Mouse (Mus musculus) embryonic facial prominence, embryonic 12.5 days (tissue): ENCODE data around the gene Hoxa13. TPM values are rescaled to one million over a fixed set of nuclear protein-coding genes. Genes with fewer than 3 reads are reported as not detected.

Experiments
- ATAC-seq: fragments of 200-750 bp; cut with Nextera tagmentation; 2 replicates; pipeline ENCODE4 v1.8.0; 2017; ENCODE audit not compliant: insufficient number of reproducible peaks, insufficient read depth, low FRiP score, low TSS enrichment
- H3K27ac ChIP-seq: fragments of 300-500 bp; sonication (generic); 2 replicates; pipeline ENCODE4 v1.5.1; 2016; ENCODE audit warnings: mild to moderate bottlenecking
- H3K27me3 ChIP-seq: fragments of 300-500 bp; sonication (generic); 2 replicates; pipeline ENCODE4 v1.6.1; 2016; ENCODE audit warnings: mild to moderate bottlenecking, moderate library complexity
- H3K36me3 ChIP-seq: fragments of 300-500 bp; sonication (generic); 2 replicates; pipeline ENCODE4 v1.6.1; 2016; ENCODE audit warnings: mild to moderate bottlenecking
- H3K4me1 ChIP-seq: fragments of 300-500 bp; sonication (generic); 2 replicates; pipeline ENCODE4 v1.6.1; 2016
- H3K4me2 ChIP-seq: fragments of 300-500 bp; sonication (generic); replicated peaks from 2 replicates; pipeline ENCODE4 v1.6.1; 2016; ENCODE audit warnings: mild to moderate bottlenecking, moderate library complexity
- H3K4me3 ChIP-seq: fragments of 300-500 bp; sonication (generic); 2 replicates; pipeline ENCODE4 v1.5.1; 2016; ENCODE audit warnings: mild to moderate bottlenecking
- H3K9ac ChIP-seq: fragments of 300-500 bp; sonication (generic); 2 replicates; pipeline ENCODE4 v1.6.1; 2016; ENCODE audit warnings: mild to moderate bottlenecking, moderate library complexity
- H3K9me3 ChIP-seq: fragments of 300-500 bp; sonication (generic); 2 replicates; pipeline ENCODE4 v1.6.1; 2016; ENCODE audit warnings: mild to moderate bottlenecking, moderate library complexity
- WGBS: fragments of 180-500 bp; shearing (Covaris S2); methylation state at CpG from one replicate; pipeline ENCODE4 v1.1.7; 2016; 5-methylcytosine and 5-hydroxymethylcytosine counted together
- polyA plus RNA-seq: library from polyadenylated mRNA; unstranded; fragments of >200 nt; fragmentation: Nextera tagmentation; extraction: Ambion mirVana; gene quantifications from 2 replicates; pipeline ENCODE4 v1.2.1, GENCODE M21; 2016

Hoxa13 gene
- polyA plus RNA-seq, 1 experiment from 2014 or later: not detected

- Histone ChIP-seq H3K36me3 (no peaks in the 10 kb centered on the region), H3K4me2 (no peak overlapping the region), H3K4me1 (no peaks in the 10 kb centered on the region), H3K27me3 (peaks cover 93% of the 10 kb centered on the region), H3K9me3 (no peaks in the 10 kb centered on the region), H3K4me3 (no peak overlapping the region), H3K27ac (no peak overlapping the region), H3K9ac (no peak overlapping the region)
- under 1% methylated on average over 18 of the region's 18 CpGs for WGBS
- no peak for ATAC-seq
These were observed 28.7 kb downstream of the Hoxa13 start for GRCm38 (mm10) chr6:52231885-52232567.

DNA sequence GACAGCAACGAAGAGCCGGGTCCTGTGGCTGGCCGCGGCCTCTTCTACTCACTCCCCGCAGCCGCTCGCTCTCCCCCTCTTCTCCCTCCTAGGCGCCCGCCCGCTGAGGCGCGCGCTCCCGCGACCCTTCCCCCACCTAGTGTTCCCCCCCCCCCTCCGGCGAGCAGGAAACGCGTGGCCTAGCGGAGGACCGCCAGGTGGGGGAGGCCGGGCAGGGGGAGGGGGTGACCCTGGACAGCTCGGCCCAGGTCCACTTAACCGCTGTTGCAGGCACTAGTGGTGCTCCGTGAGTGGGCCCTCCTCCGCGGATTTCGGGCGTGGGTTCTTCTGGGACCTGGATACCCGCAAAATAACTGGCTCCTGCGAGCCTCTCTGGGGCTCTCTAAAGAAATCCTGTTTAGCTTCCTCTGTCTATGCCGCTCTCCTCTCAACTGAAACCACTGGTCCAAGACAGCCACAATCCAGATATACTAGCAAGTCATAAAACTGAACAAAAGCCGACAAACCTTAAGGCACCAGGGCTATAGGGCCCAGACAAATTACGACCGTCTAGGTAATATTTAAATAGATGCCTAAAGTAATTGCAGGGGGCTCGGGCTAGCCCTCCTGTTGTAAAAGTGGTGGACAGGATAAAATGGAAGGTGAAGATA, 30.0 kb downstream of the Hoxa13 start, which contains the start of gene Hoxa9:
TSS of gene Hoxa9 (minus strand) at position 574 of the 650 bp plus-strand sequence.
- Histone ChIP-seq H3K4me3 (no peak within 1 kb of the TSS), H3K27ac (no peak within 1 kb of the TSS), H3K36me3 (no peaks in the 10 kb centered on the region), H3K4me2 (no peak within 1 kb of the TSS), H3K4me1 (no peaks in the 10 kb centered on the region), H3K9me3 (no peaks in the 10 kb centered on the region), H3K27me3 (peaks cover 93% of the 10 kb centered on the region), H3K9ac (no peak within 1 kb of the TSS)
- WGBS: under 1% methylated on average over 26 of the region's 36 CpGs
- ATAC-seq: no peak

DNA sequence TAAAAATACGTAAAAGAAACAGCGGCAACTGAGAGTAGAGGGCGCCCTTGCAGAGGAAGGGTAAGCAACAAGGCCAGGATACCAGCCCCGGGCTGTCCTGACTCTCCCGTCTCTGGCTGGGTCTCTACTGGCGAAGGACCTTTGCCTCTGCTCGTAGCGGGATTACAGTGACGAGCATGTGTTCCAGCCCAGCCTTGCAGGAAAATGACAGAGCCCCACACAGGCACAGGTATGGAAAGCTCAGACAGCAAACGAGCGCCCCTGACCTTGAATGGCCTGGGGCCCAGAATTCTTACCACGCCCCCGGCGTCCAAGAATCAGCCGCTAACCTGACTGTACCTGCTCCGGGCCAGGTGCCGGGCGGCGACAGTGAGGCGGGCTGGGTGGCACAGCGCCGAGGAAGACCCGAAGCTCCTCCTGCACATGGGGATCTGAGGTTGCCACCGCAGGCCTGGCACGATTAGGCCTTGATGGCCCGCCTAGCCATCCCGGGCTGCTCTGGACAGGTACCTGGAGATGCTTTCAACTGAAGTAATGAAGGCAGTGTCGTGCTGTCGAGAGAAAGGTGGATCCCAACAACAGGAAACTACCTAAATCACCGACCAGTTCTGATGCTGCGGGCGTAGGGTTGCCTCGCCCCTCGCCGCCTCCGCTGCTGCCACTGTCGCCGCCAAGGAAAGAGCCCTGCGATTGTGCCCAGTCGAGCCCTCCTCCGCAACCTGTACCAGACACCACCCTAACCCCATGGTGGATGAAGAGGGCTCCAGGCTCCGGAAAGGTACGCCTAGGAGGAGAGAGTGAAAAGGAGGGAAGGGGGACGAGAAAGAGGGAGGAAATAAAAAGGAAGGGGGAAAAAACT, 30.9 kb downstream of the Hoxa13 start:
- Histone ChIP-seq H3K4me3 (no peak overlapping the region), H3K9me3 (no peaks in the 10 kb centered on the region), H3K27me3 (peaks cover 93% of the 10 kb centered on the region), H3K9ac (no peak overlapping the region), H3K4me1 (no peaks in the 10 kb centered on the region), H3K4me2 (no peak overlapping the region), H3K27ac (no peak overlapping the region), H3K36me3 (no peaks in the 10 kb centered on the region)
- 2% methylated on average over 42 of the region's 44 CpGs for WGBS
- ATAC-seq: no peak

DNA sequence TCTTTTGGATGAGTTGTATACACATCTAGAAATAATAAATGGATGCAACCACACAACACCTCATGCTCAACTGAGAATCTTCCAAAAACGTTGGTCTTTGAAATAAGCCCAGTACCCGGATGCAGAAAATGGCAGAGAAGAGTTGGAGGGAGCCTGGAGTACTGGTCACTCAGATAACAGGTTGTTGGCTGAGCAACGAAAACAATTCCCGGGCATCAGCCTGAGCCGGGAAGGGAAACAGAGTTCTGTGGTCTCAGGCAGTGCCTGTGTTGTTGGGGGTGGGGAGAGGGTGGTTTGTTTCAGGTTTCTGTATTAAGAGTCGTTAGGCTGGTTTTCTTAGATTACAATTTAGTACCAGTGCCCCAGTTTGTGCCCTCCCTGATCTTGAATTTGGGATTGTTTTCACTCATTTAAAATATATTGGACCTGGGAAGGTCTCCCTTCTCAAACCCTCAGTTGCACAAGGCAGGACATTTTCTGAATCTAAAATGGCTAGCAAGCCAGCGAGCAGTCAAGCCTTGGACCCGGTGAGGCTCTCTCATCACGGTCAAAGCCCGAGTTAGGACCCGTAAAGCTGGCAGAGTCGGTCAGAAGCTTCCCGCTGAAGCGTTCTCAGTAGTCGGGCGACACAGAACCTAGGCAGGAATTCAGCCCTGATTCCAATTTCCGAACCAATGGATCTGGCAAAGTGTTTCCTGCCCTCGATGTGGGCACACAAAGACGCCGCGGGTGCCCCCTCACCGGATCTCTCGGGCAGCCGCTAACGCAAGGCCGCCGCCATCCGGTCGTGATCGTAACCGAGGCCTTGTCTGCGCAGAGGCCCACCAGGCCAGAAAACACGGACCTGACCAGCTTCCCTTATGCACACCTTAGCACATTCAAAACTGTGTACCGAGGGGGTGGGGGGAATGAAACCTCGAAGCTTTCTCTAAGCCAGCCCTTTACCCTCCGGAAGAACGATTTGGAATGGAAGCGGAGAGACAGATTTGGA, 31.9 kb downstream of the Hoxa13 start:
- ATAC-seq: no peak
- Histone ChIP-seq H3K9me3 (no peaks in the 10 kb centered on the region), H3K4me2 (no peak overlapping the region), H3K4me1 (no peaks in the 10 kb centered on the region), H3K4me3 (no peak overlapping the region), H3K27ac (no peak overlapping the region), H3K27me3 (peaks cover 93% of the 10 kb centered on the region), H3K36me3 (no peaks in the 10 kb centered on the region), H3K9ac (no peak overlapping the region)
- WGBS: 1% methylated on average over 38 of the region's 38 CpGs

DNA sequence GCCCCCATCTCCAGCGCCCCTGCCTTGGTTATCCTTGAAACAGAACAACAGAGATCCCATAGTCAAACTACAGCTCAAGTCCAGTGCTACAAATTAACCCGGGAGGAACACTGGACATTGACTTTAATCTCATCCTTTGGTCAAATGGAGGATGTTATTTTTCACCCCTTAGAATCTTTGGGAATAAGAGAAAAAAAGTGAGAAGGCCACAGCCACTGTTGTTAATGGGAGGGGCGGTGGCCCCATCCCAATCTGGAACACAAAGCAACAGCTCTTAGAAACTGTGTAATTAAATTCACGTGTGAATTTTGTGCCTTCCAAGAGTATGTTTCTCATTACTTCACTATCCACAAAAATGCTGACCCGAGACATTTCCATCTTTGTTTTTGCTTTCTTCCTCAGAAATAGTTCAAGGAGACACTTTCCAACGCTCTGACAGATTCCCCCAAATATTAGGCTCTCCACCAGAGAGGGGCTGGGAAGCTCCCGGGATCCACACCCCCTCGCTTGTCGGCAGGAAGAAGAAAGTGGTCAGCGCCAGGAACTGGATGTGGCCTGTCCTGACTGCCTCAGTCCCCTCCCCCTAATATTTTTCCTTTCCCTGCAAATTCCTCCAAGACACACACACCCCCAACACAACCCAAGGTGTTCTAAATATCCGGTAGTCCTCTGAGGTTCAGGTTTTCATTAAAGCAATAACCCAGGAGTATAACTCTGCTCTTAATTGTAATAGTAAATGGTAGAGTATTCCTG, 33.0 kb downstream of the Hoxa13 start:
- no peak overlapping the region for H3K9ac ChIP-seq
- H3K36me3 ChIP-seq: no peaks in the 10 kb centered on the region
- H3K4me2 ChIP-seq: no peak overlapping the region
- H3K27me3 ChIP-seq: peaks cover 93% of the 10 kb centered on the region
- H3K4me3 ChIP-seq: no peak overlapping the region
- H3K9me3 ChIP-seq: no peaks in the 10 kb centered on the region
- no peaks in the 10 kb centered on the region for H3K4me1 ChIP-seq
- WGBS: 2% methylated on average over 11 of the region's 11 CpGs
- no peak for ATAC-seq
- no peak overlapping the region for H3K27ac ChIP-seq

GRCm38 (mm10) chr6:52226569-52227257, 34.0 kb downstream of the Hoxa13 start:
- 3% methylated on average over 26 of the region's 26 CpGs for WGBS
- H3K4me2 ChIP-seq: no peak overlapping the region
- H3K27me3 ChIP-seq: peaks cover 93% of the 10 kb centered on the region
- no peak overlapping the region for H3K27ac ChIP-seq
- no peaks in the 10 kb centered on the region for H3K9me3 ChIP-seq
- no peaks in the 10 kb centered on the region for H3K36me3 ChIP-seq
- no peaks in the 10 kb centered on the region for H3K4me1 ChIP-seq
- no peak overlapping the region for H3K9ac ChIP-seq
- no peak overlapping the region for H3K4me3 ChIP-seq
- ATAC-seq: no peak

DNA sequence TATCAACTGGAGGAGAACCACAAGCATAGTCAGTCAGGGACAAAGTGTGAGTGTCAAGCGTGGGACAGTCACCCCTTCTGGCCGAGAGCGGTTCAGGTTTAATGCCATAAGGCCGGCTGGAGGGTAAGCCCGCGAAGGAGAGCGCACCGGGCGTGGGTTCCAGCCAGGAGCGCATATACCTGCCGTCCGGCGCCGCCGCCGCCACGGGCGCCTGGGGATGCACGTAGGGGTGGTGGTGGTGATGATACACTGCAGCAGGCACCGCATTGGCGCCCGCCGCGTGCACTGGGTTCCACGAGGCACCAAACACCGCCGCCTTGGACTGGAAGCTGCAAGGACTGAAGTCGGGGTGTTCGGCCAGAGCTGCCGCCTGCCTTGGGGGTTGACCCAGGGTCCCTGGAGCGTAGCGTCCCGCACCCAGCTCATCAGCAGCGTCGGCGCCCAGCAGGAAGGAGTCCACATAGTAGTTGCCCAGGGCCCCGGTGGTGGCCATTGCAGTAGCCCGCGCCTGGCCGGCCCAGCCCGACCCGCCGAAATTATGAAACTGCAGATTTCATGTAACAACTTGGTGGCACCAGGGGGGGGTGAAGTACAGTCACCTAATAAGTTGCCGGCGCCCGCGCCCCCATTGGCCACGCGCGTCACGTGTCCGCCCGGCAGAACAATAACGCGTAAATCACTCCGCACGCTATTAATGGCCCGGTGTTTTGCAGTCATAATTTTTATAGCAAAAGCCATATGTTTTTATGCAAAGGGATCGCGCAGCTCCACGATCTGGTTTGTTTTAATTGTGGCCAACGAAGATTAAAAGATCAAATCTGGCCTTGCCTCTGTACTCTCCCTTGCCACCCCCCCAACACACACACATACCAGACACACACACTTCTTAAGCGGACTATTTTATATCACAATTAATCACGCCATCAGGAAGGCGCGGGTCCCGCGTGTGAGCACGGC, 34.8 kb downstream of the Hoxa13 start:
- ATAC-seq: no peak
- H3K4me3 ChIP-seq: no peak overlapping the region
- no peaks in the 10 kb centered on the region for H3K4me1 ChIP-seq
- no peak overlapping the region for H3K4me2 ChIP-seq
- H3K9me3 ChIP-seq: no peaks in the 10 kb centered on the region
- no peak overlapping the region for H3K9ac ChIP-seq
- H3K27ac ChIP-seq: no peak overlapping the region
- 3% methylated on average over 69 of the region's 69 CpGs for WGBS
- H3K27me3 ChIP-seq: peaks cover 97% of the 10 kb centered on the region
- no peaks in the 10 kb centered on the region for H3K36me3 ChIP-seq

DNA sequence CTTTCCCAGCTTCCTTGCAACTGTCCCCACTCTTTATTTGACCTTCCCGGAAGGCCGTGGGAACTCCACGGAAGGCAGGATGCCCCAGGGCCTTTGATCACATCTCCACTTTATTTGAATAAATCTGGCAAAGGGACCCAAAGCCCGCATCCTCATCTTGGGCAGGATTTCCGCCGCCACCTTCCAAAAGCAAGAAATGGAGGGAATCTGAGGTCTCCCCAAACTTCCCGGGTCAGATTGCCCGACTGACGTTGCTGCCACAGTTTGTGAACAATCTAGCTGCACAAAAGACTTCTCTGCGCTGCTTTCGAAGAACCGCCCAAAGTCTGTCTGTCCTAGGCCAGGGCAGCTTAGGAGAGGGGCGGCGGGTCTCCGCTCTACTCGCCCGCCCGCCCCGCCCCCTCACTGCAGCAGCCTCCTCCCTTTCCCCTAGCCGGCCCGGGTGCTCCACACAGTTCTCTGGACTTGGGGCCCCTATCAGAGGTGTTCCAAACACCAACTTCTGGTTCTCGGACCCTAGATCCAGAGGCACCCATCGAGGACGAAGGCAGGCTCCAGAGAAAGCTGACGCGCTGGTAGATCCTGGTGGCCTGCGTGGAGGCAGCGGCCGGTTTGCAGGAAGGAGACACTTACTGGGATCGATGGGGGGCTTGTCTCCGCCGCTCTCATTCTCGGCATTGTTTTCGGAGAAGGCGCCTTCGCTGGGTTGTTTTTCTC, 35.6 kb downstream of the Hoxa13 start:
- WGBS: 1% methylated on average over 36 of the region's 36 CpGs
- no peak overlapping the region for H3K27ac ChIP-seq

More for the DNA sequence above, 35.6 kb downstream of the Hoxa13 start:
- no peak overlapping the region for H3K9ac ChIP-seq
- H3K27me3 ChIP-seq: peaks cover 95% of the 10 kb centered on the region
- no peak overlapping the region for H3K4me2 ChIP-seq
- no peaks in the 10 kb centered on the region for H3K36me3 ChIP-seq
- no peaks in the 10 kb centered on the region for H3K4me1 ChIP-seq
- H3K4me3 ChIP-seq: no peak overlapping the region
- no peaks in the 10 kb centered on the region for H3K9me3 ChIP-seq
- no peak for ATAC-seq
